Mouse (Mus musculus) heart, postnatal 25 days (tissue): ENCODE data around the gene Srrm4. TPM values are rescaled to one million over a fixed set of nuclear protein-coding genes. Genes with fewer than 3 reads are reported as not detected.

Source experiments
- total RNA-seq, 2 experiments: library from RNA; stranded (reverse); gene quantifications; 2 replicates each; pipeline ENCODE4 v1.2.3; 2021

The Srrm4 gene
- total RNA-seq, 2 experiments from 2014 or later = 8.0 to 9.6 TPM

Other genes with a start within 250 kb of the Srrm4 start
- 100 to 1,000 TPM; 344 to 368 TPM for gene Hspb8, start 169.0 kb downstream of the Srrm4 start, total RNA-seq